Mouse (Mus musculus) cerebellum, postnatal 10 days (tissue): ENCODE data around the gene Adamts10.

ENCODE experiments used
- DNase-seq, 2 experiments: peaks; one replicate each; pipeline ENCODE4 v3.0.0; 2021; ENCODE audit warnings: mixed read lengths in 2 of 2

Adamts10 gene

GRCm38 (mm10) chr17:33523918-33524755, at the start of gene Adamts10:
TSS of gene Adamts10 (plus strand) at chr17:33524204.
- DNase-seq: peak; percentile 88

GRCm38 (mm10) chr17:33484020-33484419, 40.0 kb upstream of the Adamts10 start:
- no peak for DNase-seq

GRCm38 (mm10) chr17:33487211-33487610, 36.8 kb upstream of the Adamts10 start:
- DNase-seq: peak; percentile 56 to 59

- DNase-seq: peak; percentile 96
Measured at GRCm38 (mm10) chr17:33487652-33488051, 36.4 kb upstream of the Adamts10 start.

- no peak for DNase-seq
Measured at GRCm38 (mm10) chr17:33491371-33491770, 32.6 kb upstream of the Adamts10 start.

- DNase-seq: peak; percentile 58 to 74
Measured at GRCm38 (mm10) chr17:33493065-33493464, 30.9 kb upstream of the Adamts10 start.

GRCm38 (mm10) chr17:33494586-33494985, 29.4 kb upstream of the Adamts10 start:
- DNase-seq: peak; percentile 43 to 53

- DNase-seq: no peak
Measured at GRCm38 (mm10) chr17:33498918-33499317, 25.1 kb upstream of the Adamts10 start.

GRCm38 (mm10) chr17:33508386-33508785, 15.6 kb upstream of the Adamts10 start:
- DNase-seq: no peak

GRCm38 (mm10) chr17:33510172-33510571, 13.8 kb upstream of the Adamts10 start:
- DNase-seq: no peak

GRCm38 (mm10) chr17:33512441-33513415, 11.3 kb upstream of the Adamts10 start:
- no peak for DNase-seq

- DNase-seq: no peak
Measured at GRCm38 (mm10) chr17:33513874-33514273, 10.1 kb upstream of the Adamts10 start.

- DNase-seq: no peak
Measured at GRCm38 (mm10) chr17:33520366-33520765, 3.6 kb upstream of the Adamts10 start.

GRCm38 (mm10) chr17:33523431-33523917, 530 bp upstream of the Adamts10 start:
- DNase-seq: peak; percentile 45 to 60

GRCm38 (mm10) chr17:33524806-33525373, 886 bp downstream of the Adamts10 start:
- DNase-seq: no peak

- peak in 1 of 2 experiments; percentile 48 for DNase-seq
Measured at GRCm38 (mm10) chr17:33526506-33526905, 2.5 kb downstream of the Adamts10 start.

- DNase-seq: peak; percentile 76 to 83
Measured at GRCm38 (mm10) chr17:33539106-33539675, 15.2 kb downstream of the Adamts10 start.

GRCm38 (mm10) chr17:33539878-33540277, 15.9 kb downstream of the Adamts10 start:
- DNase-seq: no peak

- DNase-seq: peak; percentile 77 to 85
Measured at GRCm38 (mm10) chr17:33549212-33549611, 25.2 kb downstream of the Adamts10 start.

GRCm38 (mm10) chr17:33550388-33550787, 26.4 kb downstream of the Adamts10 start:
- peak in 1 of 2 experiments; percentile 46 for DNase-seq

- no peak for DNase-seq
Measured at GRCm38 (mm10) chr17:33552113-33552512, 28.1 kb downstream of the Adamts10 start.

- peak; percentile 61 to 73 for DNase-seq
Measured at GRCm38 (mm10) chr17:33552964-33553363, 29.0 kb downstream of the Adamts10 start.
